Mouse (Mus musculus) MEL (cell line): ENCODE measurements at regions not wholly inside any gene's neighbourhood (a gene's known extent, or its start where the extent isn't known, plus 50 kb on each side); places are given as distances from the start of the nearest gene placed in this dataset.

Source experiments
- CTCF ChIP-seq, 3 experiments: IDR thresholded peaks in 2 of 3; conservative IDR thresholded peaks in 1 of 3; 2 replicates each; pipeline ENCODE4 v1.5.1; 2011 to 2012; ENCODE audit warnings: low read length in 3 of 3, low read depth in 2 of 3, mild to moderate bottlenecking in 2 of 3, improper control_type of control experiment in 1 of 3, inconsistent platforms in 1 of 3, mixed read lengths in 1 of 3, moderate library complexity in 1 of 3; ENCODE audit not compliant: control insufficient read depth in 1 of 3, insufficient read depth in 1 of 3, poor library complexity in 1 of 3, severe bottlenecking in 1 of 3
- EP300 ChIP-seq, 2 experiments: IDR thresholded peaks; 2 replicates each; pipeline ENCODE4 v1.6.1; 2011; ENCODE audit warnings: improper control_type of control experiment in 2 of 2, low read length in 2 of 2, low read depth in 1 of 2, mild to moderate bottlenecking in 1 of 2
- ETS1 ChIP-seq: IDR thresholded peaks from 2 replicates; pipeline ENCODE4 v1.6.1; 2012; ENCODE audit warnings: low read depth, mild to moderate bottlenecking, inconsistent platforms, low read length, improper control_type of control experiment, moderate library complexity
- GABPA ChIP-seq: IDR thresholded peaks from 2 replicates; pipeline ENCODE4 v1.6.1; 2012; ENCODE audit warnings: low read depth, mild to moderate bottlenecking, inconsistent platforms, low read length, improper control_type of control experiment, moderate library complexity
- GATA1 ChIP-seq: IDR thresholded peaks from 2 replicates; pipeline ENCODE4 v1.6.1; 2011; ENCODE audit warnings: low read depth, low read length, improper control_type of control experiment
- NRF1 ChIP-seq: IDR thresholded peaks from 2 replicates; pipeline ENCODE4 v1.6.1; 2014; ENCODE audit warnings: low read depth, mild to moderate bottlenecking, inconsistent platforms, low read length, improper control_type of control experiment, moderate library complexity; ENCODE audit not compliant: poor library complexity, insufficient read depth, severe bottlenecking
- POLR2AphosphoS2 ChIP-seq: IDR thresholded peaks from 2 replicates; pipeline ENCODE4 v1.6.1; 2011; ENCODE audit warnings: low read length, improper control_type of control experiment
- RAD21 ChIP-seq: IDR thresholded peaks from 2 replicates; pipeline ENCODE4 v1.6.1; 2011; ENCODE audit warnings: mild to moderate bottlenecking, low read depth, low read length, improper control_type of control experiment
- SMC3 ChIP-seq: IDR thresholded peaks from 2 replicates; pipeline ENCODE4 v1.6.1; 2011; ENCODE audit warnings: low read depth, low read length, improper control_type of control experiment
- TBP ChIP-seq: IDR thresholded peaks from 2 replicates; pipeline ENCODE4 v1.8.0; 2011; ENCODE audit warnings: low read depth, low read length, improper control_type of control experiment
- USF2 ChIP-seq, 2 experiments: IDR thresholded peaks; 2 replicates each; pipeline ENCODE4 v1.6.1; 2011 to 2012; ENCODE audit warnings: improper control_type of control experiment in 2 of 2, low read length in 2 of 2, borderline replicate concordance in 1 of 2, inconsistent platforms in 1 of 2, low read depth in 1 of 2, mild to moderate bottlenecking in 1 of 2; ENCODE audit not compliant: insufficient read depth in 1 of 2

GRCm38 (mm10) chr1:83801759-83802158 lies 393.8 kb upstream of the Sphkap start:
- TF ChIP-seq EP300 (IDR thresholded peaks at IDR 0.05; ENCODE audit: low read depth in 1 of 2, low read length in 2 of 2) (no peak), POLR2AphosphoS2 (no peak), GATA1 (no peak), TBP (no peak), SMC3 (no peak), ETS1 (no peak), CTCF (IDR thresholded peaks at IDR 0.05 in 2 of 3, conservative IDR thresholded peaks at IDR 0.05 in 1 of 3; ENCODE audit: control insufficient read depth in 1 of 3, insufficient read depth in 1 of 3, low read depth in 2 of 3, low read length in 3 of 3, poor library complexity in 1 of 3, severe bottlenecking in 1 of 3) (no peak), GABPA (no peak), RAD21 (no peak), USF2 (IDR thresholded peaks at IDR 0.05; ENCODE audit: borderline replicate concordance in 1 of 2, insufficient read depth in 1 of 2, low read depth in 1 of 2, low read length in 2 of 2) (no peak), NRF1 (no peak)
